Mouse (Mus musculus) mesoderm, embryonic 11.5 days (tissue): Measurements from ENCODE around the gene Wdr38.

ENCODE experiments used
- DNase-seq: peaks from one replicate; pipeline ENCODE4 v3.0.0-alpha.2; 2012; ENCODE audit warnings: low read depth, low spot score

The Wdr38 gene

GRCm38 (mm10) chr2:38997386-38998374 is at the start of gene Wdr38:
Wdr38 (plus strand) TSS chr2:38997476.
- DNase-seq = peak; percentile 89

GRCm38 (mm10) chr2:38947566-38947965 is 49.7 kb upstream of the Wdr38 start:
- no peak for DNase-seq

GRCm38 (mm10) chr2:38950281-38950719 is 47.0 kb upstream of the Wdr38 start:
- DNase-seq = no peak

GRCm38 (mm10) chr2:38953152-38953883 is 44.0 kb upstream of the Wdr38 start:
- DNase-seq = no peak

GRCm38 (mm10) chr2:38956062-38956461 is 41.2 kb upstream of the Wdr38 start:
- DNase-seq = no peak

GRCm38 (mm10) chr2:38957671-38958223 is 39.5 kb upstream of the Wdr38 start:
- DNase-seq = no peak

GRCm38 (mm10) chr2:38964198-38964597 is 33.1 kb upstream of the Wdr38 start:
- peak; percentile 82 for DNase-seq

- DNase-seq = no peak
These were observed 27.6 kb upstream of the Wdr38 start for GRCm38 (mm10) chr2:38969650-38970049.

GRCm38 (mm10) chr2:38970057-38970456 is 27.2 kb upstream of the Wdr38 start:
- no peak for DNase-seq

GRCm38 (mm10) chr2:38973223-38973622 is 24.1 kb upstream of the Wdr38 start:
- DNase-seq = no peak

GRCm38 (mm10) chr2:38973701-38974100 is 23.6 kb upstream of the Wdr38 start:
- DNase-seq = no peak

GRCm38 (mm10) chr2:38974171-38974570 is 23.1 kb upstream of the Wdr38 start:
- no peak for DNase-seq

- DNase-seq = no peak
These were observed 22.1 kb upstream of the Wdr38 start for GRCm38 (mm10) chr2:38975181-38975580.

- no peak for DNase-seq
These were observed 21.1 kb upstream of the Wdr38 start for GRCm38 (mm10) chr2:38975941-38976805.

- no peak for DNase-seq
These were observed 19.4 kb upstream of the Wdr38 start for GRCm38 (mm10) chr2:38977837-38978236.

GRCm38 (mm10) chr2:38983456-38983855 is 13.8 kb upstream of the Wdr38 start:
- DNase-seq = no peak

- DNase-seq = no peak
These were observed 10.7 kb upstream of the Wdr38 start for GRCm38 (mm10) chr2:38986580-38986979.

- no peak for DNase-seq
These were observed 9.9 kb upstream of the Wdr38 start for GRCm38 (mm10) chr2:38987371-38987770.

GRCm38 (mm10) chr2:38987803-38988510 is 9.3 kb upstream of the Wdr38 start:
- no peak for DNase-seq

GRCm38 (mm10) chr2:38988929-38989328 is 8.3 kb upstream of the Wdr38 start:
- no peak for DNase-seq

- DNase-seq = no peak
These were observed 5.3 kb upstream of the Wdr38 start for GRCm38 (mm10) chr2:38992004-38992403.
